Mouse (Mus musculus): Measurements from ENCODE around the gene Unc119.
A peak's percentile ranks its signal among the peaks of the same experiment; 100 is the strongest.

Unc119 gene

GRCm38 (mm10) chr11:78371711-78372110, 28.4 kb downstream of the Unc119 start:
- no peak for DNase-seq (ENCODE audit: extremely low spot score)

GRCm38 (mm10) chr11:78372166-78372565, 28.9 kb downstream of the Unc119 start:
- DNase-seq (ENCODE audit: extremely low spot score), result no peak

GRCm38 (mm10) chr11:78372610-78373009, 29.3 kb downstream of the Unc119 start:
- no peak for DNase-seq (ENCODE audit: extremely low spot score)

- DNase-seq (ENCODE audit: extremely low spot score), result no peak
These were observed 30.9 kb downstream of the Unc119 start for GRCm38 (mm10) chr11:78374147-78374546.

GRCm38 (mm10) chr11:78377549-78378159, 34.4 kb downstream of the Unc119 start:
- no peak for DNase-seq (ENCODE audit: extremely low spot score)

- DNase-seq (ENCODE audit: extremely low spot score), result no peak
These were observed 37.1 kb downstream of the Unc119 start for GRCm38 (mm10) chr11:78380351-78380750.

GRCm38 (mm10) chr11:78380996-78381395, 37.7 kb downstream of the Unc119 start:
- DNase-seq (ENCODE audit: extremely low spot score), result no peak

- no peak for DNase-seq (ENCODE audit: extremely low spot score)
These were observed 39.0 kb downstream of the Unc119 start for GRCm38 (mm10) chr11:78382286-78382685.

GRCm38 (mm10) chr11:78382701-78383100, 39.4 kb downstream of the Unc119 start:
- no peak for DNase-seq (ENCODE audit: extremely low spot score)

GRCm38 (mm10) chr11:78385776-78386175, 42.5 kb downstream of the Unc119 start:
- DNase-seq (ENCODE audit: extremely low spot score), result no peak

- DNase-seq (ENCODE audit: extremely low spot score), result no peak
These were observed 43.3 kb downstream of the Unc119 start, which contains the start of gene Foxn1 for GRCm38 (mm10) chr11:78386508-78387043. Gene Foxn1, minus strand, starts transcription at chr11:78386558.

- no peak for DNase-seq (ENCODE audit: extremely low spot score)
These were observed 49.4 kb downstream of the Unc119 start for GRCm38 (mm10) chr11:78392728-78393127.

GRCm38 (mm10) chr11:78396950-78397349, 53.7 kb downstream of the Unc119 start:
- peak; percentile 27 for DNase-seq (ENCODE audit: extremely low spot score)

GRCm38 (mm10) chr11:78397397-78397796, 54.1 kb downstream of the Unc119 start:
- DNase-seq (ENCODE audit: extremely low spot score), result peak; percentile 79

- no peak for DNase-seq (ENCODE audit: extremely low spot score)
These were observed 54.9 kb downstream of the Unc119 start for GRCm38 (mm10) chr11:78398212-78398611.
